Mouse (Mus musculus) gastrocnemius, postnatal 36 days (tissue): ENCODE measurements around the gene Olfr984. TPM values are rescaled to one million over a fixed set of nuclear protein-coding genes. Genes with fewer than 3 reads are reported as not detected.

Experiments
- DNase-seq, 2 experiments: peaks; one replicate each; pipeline ENCODE4 v3.0.0; 2022
- intact Hi-C: fragments of 180-260 bp; cut with DNase I; formaldehyde crosslinking; loops from one replicate; pipeline ENCODE4 v1.15.1; 2025
- long read RNA-seq, 2 experiments: library from polyadenylated mRNA; stranded (forward); transcript quantifications; one replicate each; pipeline ENCODE4 v2.0.0; 2021
- total RNA-seq, 2 experiments: library from RNA; stranded (reverse); gene quantifications; 2 replicates each; pipeline ENCODE4 v1.2.3; 2021

The Olfr984 gene
- total RNA-seq, result not detected
- long read RNA-seq, experiment 1, result 0 reads
- long read RNA-seq, experiment 2, result 0 reads

GRCm38 (mm10) chr9:40114106-40114505 lies at the start of gene Olfr984:
Olfr984 (minus strand) TSS chr9:40114206.
- DNase-seq, result no peak
- intact Hi-C loops, result no loop called here

DNA sequence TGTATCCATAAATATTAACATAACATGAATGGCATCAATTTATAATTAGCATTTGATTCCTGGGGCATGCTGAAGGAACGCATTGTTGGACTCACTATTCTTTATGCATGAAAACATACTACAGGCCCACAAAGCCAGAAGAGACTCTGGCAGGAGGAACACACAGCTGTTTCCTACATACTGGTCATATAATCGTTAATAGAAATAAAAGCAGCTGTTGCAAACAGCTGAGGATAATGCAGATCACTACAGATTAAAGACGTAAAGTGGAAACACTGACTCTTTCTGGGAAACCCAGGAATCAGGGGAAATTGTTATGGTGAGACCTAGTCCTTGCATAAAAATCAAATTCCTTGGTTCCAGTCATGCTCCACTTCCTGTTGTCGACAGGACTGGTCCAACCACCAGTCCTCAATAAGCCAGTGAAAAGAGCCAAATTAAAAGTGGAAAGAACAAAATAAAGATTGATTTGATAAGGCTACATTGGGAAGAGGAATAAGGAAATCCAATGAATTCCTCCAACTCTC lies 41.2 kb upstream of the Olfr984 start:
- intact Hi-C loops, result no loop called here
- no peak for DNase-seq

- intact Hi-C loops, result no loop called here
Measured at GRCm38 (mm10) chr9:40141544-40141943, 27.5 kb upstream of the Olfr984 start.

DNA sequence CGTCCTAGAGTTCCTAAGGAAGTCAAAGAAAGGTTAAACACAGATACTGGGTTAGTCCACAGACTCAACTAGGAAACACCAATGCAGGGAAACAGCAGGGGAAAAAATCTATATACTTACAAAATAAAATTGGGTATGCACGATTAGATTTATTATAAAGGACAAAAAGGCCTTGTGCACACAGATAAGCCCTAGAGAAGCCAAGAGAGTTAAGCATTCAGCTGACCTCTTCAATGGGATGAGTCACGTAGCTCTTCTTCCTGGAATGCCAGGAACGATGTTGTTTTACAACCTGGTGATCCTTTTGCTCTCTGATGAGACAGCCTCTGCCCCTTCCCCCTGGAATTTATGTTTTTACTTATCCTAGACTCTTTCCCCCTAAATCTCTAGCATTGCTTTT lies 25.5 kb upstream of the Olfr984 start:
- intact Hi-C loops, result no loop called here
- no peak for DNase-seq

More at GRCm38 (mm10) chr9:40141544-40141943, 27.5 kb upstream of the Olfr984 start:
- DNase-seq, result no peak

DNA sequence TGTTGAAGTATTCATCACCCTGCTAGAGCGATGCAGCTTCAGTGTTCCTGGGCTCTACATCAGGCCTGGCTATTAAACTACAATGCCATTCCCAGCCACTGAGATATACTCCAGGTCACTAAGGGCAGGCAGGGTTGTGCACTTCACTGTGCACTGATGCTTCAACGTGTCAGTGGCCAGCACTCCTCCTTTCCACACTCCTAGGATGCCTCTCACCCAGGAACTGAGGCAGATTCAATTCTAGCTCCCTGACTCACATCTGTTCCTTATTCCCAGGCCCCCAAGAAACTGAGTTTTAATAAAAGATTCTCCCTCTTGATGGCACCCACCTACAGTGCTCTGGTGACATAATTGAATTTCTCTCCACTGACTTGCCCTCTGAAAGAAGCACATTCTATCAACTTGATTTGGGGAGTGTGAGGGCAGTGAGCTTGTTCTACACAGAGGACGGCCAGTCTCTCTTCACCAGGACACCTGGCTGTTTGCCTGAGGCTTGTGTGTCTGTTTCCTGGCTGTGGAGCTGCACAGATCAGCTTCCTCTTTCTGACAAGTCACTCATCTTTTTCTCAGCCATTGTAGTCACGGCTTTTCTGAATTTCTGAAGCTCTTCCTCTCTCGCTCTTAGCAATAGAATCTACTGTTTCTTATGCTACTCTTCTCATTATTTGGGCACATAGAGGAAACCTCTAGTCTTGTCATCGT lies 23.1 kb upstream of the Olfr984 start:
- DNase-seq, result no peak
- intact Hi-C loops, result no loop called here

- DNase-seq, result no peak
- intact Hi-C loops, result no loop called here
Measured at GRCm38 (mm10) chr9:40130556-40130955, 16.6 kb upstream of the Olfr984 start.

DNA sequence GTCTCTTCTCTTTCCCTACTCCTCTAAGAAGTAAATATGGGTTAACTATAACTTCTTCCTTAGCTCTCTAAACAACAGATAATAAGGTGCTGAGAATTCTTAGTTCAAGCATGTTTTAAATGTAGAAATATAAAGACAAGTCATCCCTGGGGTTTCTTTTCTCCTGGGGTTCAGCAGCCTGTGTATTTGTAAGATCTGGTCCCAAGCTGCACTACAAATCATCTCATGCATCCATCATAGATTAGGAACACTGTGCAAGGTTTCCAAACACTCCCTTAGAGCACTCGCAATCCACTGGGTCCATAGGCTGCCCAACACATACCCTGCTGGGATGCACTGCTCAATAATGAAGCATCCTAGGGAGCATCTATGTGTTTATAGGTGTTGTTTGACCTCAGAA lies 16.1 kb upstream of the Olfr984 start, which contains the start of gene Olfr985:
Olfr985 (minus strand) TSS at position 101 of the 400 bp plus-strand sequence.
- intact Hi-C loops, result no loop called here
- no peak for DNase-seq

GRCm38 (mm10) chr9:40117287-40117659 lies 3.3 kb upstream of the Olfr984 start:
- intact Hi-C loops, result no loop called here
- no peak for DNase-seq

- DNase-seq, result peak; percentile 45 to 62
- intact Hi-C loops, result no loop called here
Measured at GRCm38 (mm10) chr9:40116645-40117286, 2.8 kb upstream of the Olfr984 start.

DNA sequence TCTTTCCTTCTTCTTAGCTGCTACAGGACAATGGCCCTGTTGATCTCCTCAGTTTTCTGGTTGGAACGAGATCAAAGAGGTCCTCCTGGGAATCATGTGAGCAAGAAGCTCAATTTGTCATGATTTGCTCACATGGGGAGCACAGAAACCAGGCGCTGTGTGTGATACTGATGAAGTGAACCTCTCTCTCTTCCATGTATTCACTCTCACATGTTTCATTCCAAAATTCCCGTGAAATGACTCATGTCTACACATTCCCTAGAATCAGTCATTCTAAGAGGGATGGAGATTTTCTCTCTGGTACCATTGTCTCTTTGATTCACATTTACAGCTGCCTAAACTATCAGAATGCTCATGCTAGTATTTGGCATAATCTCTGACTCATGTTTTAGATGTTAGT lies 19.2 kb downstream of the Olfr984 start:
- no peak for DNase-seq
- intact Hi-C loops, result no loop called here

DNA sequence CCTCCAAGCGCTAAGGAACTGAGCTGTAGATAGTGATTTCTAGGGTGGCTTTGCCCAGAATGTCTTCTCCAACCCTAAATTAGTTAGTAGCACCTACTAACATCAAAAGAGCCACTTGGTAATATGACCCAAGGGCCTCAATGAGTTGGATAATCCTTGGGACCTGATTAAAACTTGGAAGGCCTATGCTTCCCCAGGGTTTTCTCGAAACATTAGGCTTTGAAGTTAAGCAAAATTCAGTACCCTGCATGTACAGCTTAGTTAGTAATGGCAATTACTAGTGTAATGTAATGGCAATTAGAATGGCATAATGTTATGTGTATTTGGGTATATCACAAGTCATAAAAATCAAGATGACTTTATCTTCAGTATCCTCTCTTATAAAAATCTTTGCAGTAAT lies 20.5 kb downstream of the Olfr984 start, which contains the start of gene Olfr983:
Olfr983 (minus strand) TSS at position 101 of the 400 bp plus-strand sequence.
- DNase-seq, result no peak
- intact Hi-C loops, result no loop called here

- intact Hi-C loops, result no loop called here
- no peak for DNase-seq
Measured at GRCm38 (mm10) chr9:40073529-40073928, 40.5 kb downstream of the Olfr984 start, which contains the start of gene Olfr982. Olfr982 (plus strand) TSS chr9:40073829.

GRCm38 (mm10) chr9:40050138-40050537 lies 63.9 kb downstream of the Olfr984 start:
- intact Hi-C loops, result no loop called here
- DNase-seq, result no peak

Other genes with a start within 250 kb of the Olfr984 start
- gene Olfr972, start 247.8 kb downstream of the Olfr984 start, total RNA-seq, result not detected
- gene Olfr229, start 206.9 kb downstream of the Olfr984 start, total RNA-seq, result not detected
- not detected for gene Olfr974, start 176.7 kb downstream of the Olfr984 start, total RNA-seq
- not detected for gene Olfr975, start 162.2 kb downstream of the Olfr984 start, total RNA-seq
- not detected for gene Olfr976, start 153.1 kb downstream of the Olfr984 start, total RNA-seq
- not detected for gene Olfr978, start 122.1 kb downstream of the Olfr984 start, total RNA-seq
- gene Olfr979, start 110.7 kb downstream of the Olfr984 start, total RNA-seq, result not detected
- gene Olfr980, start 104.6 kb downstream of the Olfr984 start, total RNA-seq, result not detected
- not detected for gene Olfr981, start 92.7 kb downstream of the Olfr984 start, total RNA-seq
- gene Olfr982, start 40.4 kb downstream of the Olfr984 start, total RNA-seq, result not detected
- not detected for gene Olfr983, start 20.6 kb downstream of the Olfr984 start, total RNA-seq
- gene Olfr985, start 16.0 kb upstream of the Olfr984 start, total RNA-seq, result not detected
- not detected for gene Tmem225, start 33.9 kb upstream of the Olfr984 start, total RNA-seq
- gene Olfr986, start 66.7 kb upstream of the Olfr984 start, total RNA-seq, result not detected
- gene Zfp202, start 78.1 kb upstream of the Olfr984 start, total RNA-seq, result 1 to 10 TPM; 1.4 to 1.6 TPM
- gene Scn3b, start 155.0 kb upstream of the Olfr984 start, total RNA-seq, result 1 to 10 TPM; 2.1 to 2.3 TPM